Comparison of ENCODE assay signal across 11 mouse cellular contexts in genomic region chr17:47440359-47440890, GRCm38 (mm10). TPM values are rescaled to one million over a fixed set of nuclear protein-coding genes. Genes with fewer than 3 reads are reported as not detected.
DNase-seq lines count a peak whose midpoint lies in the region; ATAC-seq and TF ChIP-seq lines count a peak whose summit lies in the region.
"Had no signal": no experiment of that assay in that cellular context is flagged by ENCODE, and none has a peak within 500 bp of the region (broad histone marks: within the 10 kb centered on the region; RNA-seq: fewer than 3 reads in every experiment).

No protein-coding gene starts in this region.

- H3K4me3 ChIP-seq in intestine, postnatal 0 days (ENCODE audit: low read depth, low read length) = no peak overlapping the region
- H3K4me3 ChIP-seq in midbrain, embryonic 13.5 days (replicated peaks) = no peak overlapping the region

- no peaks in the 10 kb centered on the region for H3K9me3 ChIP-seq in intestine, postnatal 0 days (ENCODE audit: control insufficient read depth)
- no peaks in the 10 kb centered on the region for H3K9me3 ChIP-seq in midbrain, embryonic 13.5 days

- no peaks in the 10 kb centered on the region; the same call in 1 of the 2 replicates for H3K36me3 ChIP-seq in intestine, postnatal 0 days (ENCODE audit: control insufficient read depth, insufficient read depth)
- no peaks in the 10 kb centered on the region for H3K36me3 ChIP-seq in midbrain, embryonic 13.5 days

- H3K4me2 ChIP-seq in intestine, postnatal 0 days (replicated peaks; ENCODE audit: low read depth) = peak overlapping the region; percentile 35; the same call in 1 of the 2 replicates
- no peak overlapping the region for H3K4me2 ChIP-seq in midbrain, embryonic 13.5 days (replicated peaks)

- WGBS in intestine, postnatal 0 days = 28% methylated on average over 9 of the region's 9 CpGs
- WGBS in midbrain, embryonic 13.5 days = 2% methylated on average over 9 of the region's 9 CpGs

- no peak for ATAC-seq in intestine, postnatal 0 days
- ATAC-seq in midbrain, embryonic 13.5 days = peak; percentile 49; the same call in 1 of the 2 replicates

- peak; percentile 46 for DNase-seq in embryo, embryonic 9.5 days (ENCODE audit: extremely low spot score)
- no peak for DNase-seq in embryo, embryonic 10.5 days (ENCODE audit: low spot score)
- DNase-seq in NIH3T3 (ENCODE audit: low read depth) = peak; percentile 19
- no peak for DNase-seq in left cerebral cortex, adult 11 months (ENCODE audit: low spot score)
- no peak for DNase-seq in left cerebral cortex, postnatal 36 days (ENCODE audit: low spot score in 2 of 2)
- no peak for DNase-seq in gastrocnemius, postnatal 4 days (ENCODE audit: low spot score in 2 of 2)
- DNase-seq: gastrocnemius, postnatal 14 days had no signal

- intact Hi-C loops in left cerebral cortex, postnatal 36 days (cut with DNase I) = no loop called here

- no peaks in the 10 kb centered on the region for H3K27me3 ChIP-seq in intestine, postnatal 0 days (replicated peaks; ENCODE audit: control insufficient read depth, insufficient read depth, low read length)
- peaks cover 40% of the 10 kb centered on the region for H3K27me3 ChIP-seq in midbrain, embryonic 13.5 days

- H3K9ac ChIP-seq in intestine, postnatal 0 days (ENCODE audit: low read depth, low read length) = peak overlapping the region; percentile 45
- H3K9ac ChIP-seq in midbrain, embryonic 13.5 days (replicated peaks) = no peak overlapping the region

- peak overlapping the region; percentile 88 for H3K27ac ChIP-seq in intestine, postnatal 0 days (ENCODE audit: low read depth, low read length)
- peak overlapping the region; percentile 59; the same call in 1 of the 2 replicates for H3K27ac ChIP-seq in midbrain, embryonic 13.5 days
- H3K27ac ChIP-seq: macrophage had no signal

- H3K4me1 ChIP-seq in intestine, postnatal 0 days (replicated peaks; ENCODE audit: control insufficient read depth, insufficient read depth, low read length) = peaks cover 12% of the 10 kb centered on the region; the same call in 1 of the 2 replicates
- H3K4me1 ChIP-seq in midbrain, embryonic 13.5 days (replicated peaks) = peaks cover 21% of the 10 kb centered on the region

- no peak for TF ChIP-seq CTCF in intestine, postnatal 0 days (IDR thresholded peaks at IDR 0.05; ENCODE audit: low read depth)

RNA-seq across cellular contexts. Expression of gene 1700001C19Rik, which starts 3.2 kb away (rescaled TPM):
- polyA plus RNA-seq in intestine, postnatal 0 days (2015; fragmentation: Nextera tagmentation; extraction: Ambion mirVana) = 0.35 and 0.77 TPM in 2 replicates
- 0.62 and 0.70 TPM in 2 replicates for polyA plus RNA-seq in midbrain, embryonic 13.5 days (2015; fragmentation: Nextera tagmentation; extraction: Ambion mirVana)
- not detected for total RNA-seq in left cerebral cortex, postnatal 36 days (2021)
- total RNA-seq in gastrocnemius, postnatal 4 days (2021) = not detected
- total RNA-seq: gastrocnemius, postnatal 14 days had no signal
- polyA plus RNA-seq: C2C12, macrophage had no signal

RNA-seq across cellular contexts. Expression of gene AI661453, which starts 4.0 kb away (rescaled TPM):
- polyA plus RNA-seq in intestine, postnatal 0 days (2015; fragmentation: Nextera tagmentation; extraction: Ambion mirVana) = 6.1 and 7.7 TPM in 2 replicates
- polyA plus RNA-seq in midbrain, embryonic 13.5 days (2015; fragmentation: Nextera tagmentation; extraction: Ambion mirVana) = 0.26 and 0.30 TPM in 2 replicates
- under 1 TPM; 0.30 to 0.43 TPM for total RNA-seq in left cerebral cortex, postnatal 36 days (2021)
- 1 to 10 TPM in 1 of 2 experiments, under 1 TPM in 1; 0.76 to 1.0 TPM for total RNA-seq in gastrocnemius, postnatal 4 days (2021)

RNA-seq across cellular contexts. Expression of gene Guca1a, which starts 40.0 kb away (rescaled TPM):
- 2.7 and 3.3 TPM in 2 replicates for polyA plus RNA-seq in intestine, postnatal 0 days (2015; fragmentation: Nextera tagmentation; extraction: Ambion mirVana)
- polyA plus RNA-seq in midbrain, embryonic 13.5 days (2015; fragmentation: Nextera tagmentation; extraction: Ambion mirVana) = 0.19 and 0.31 TPM in 2 replicates
- under 1 TPM in 1 of 2 experiments, not detected in 1; 0.48 TPM for total RNA-seq in left cerebral cortex, postnatal 36 days (2021)
- total RNA-seq in gastrocnemius, postnatal 4 days (2021) = 1 to 10 TPM in 1 of 2 experiments, under 1 TPM in 1; 0.96 to 1.5 TPM

RNA-seq across cellular contexts. Expression of gene Guca1b, which starts 55.2 kb away (rescaled TPM):
- polyA plus RNA-seq in intestine, postnatal 0 days (2015; fragmentation: Nextera tagmentation; extraction: Ambion mirVana) = 0.13 and 0.17 TPM in 2 replicates
- 0.48 and 0.93 TPM in 2 replicates for polyA plus RNA-seq in midbrain, embryonic 13.5 days (2015; fragmentation: Nextera tagmentation; extraction: Ambion mirVana)
- total RNA-seq in left cerebral cortex, postnatal 36 days (2021) = 1 to 10 TPM in 1 of 2 experiments, under 1 TPM in 1; 0.94 to 1.9 TPM
- under 1 TPM; 0.61 to 0.73 TPM for total RNA-seq in gastrocnemius, postnatal 4 days (2021)

Comparison
In these comparisons a context has a peak if more than half of its experiments do, and no peak if none do; other contexts are left out.
1. DNase-seq: peak in embryo, embryonic 9.5 days (single experiment) and NIH3T3 (single experiment); none in embryo, embryonic 10.5 days (single experiment), left cerebral cortex, adult 11 months (single experiment), left cerebral cortex, postnatal 36 days (0 of 2) and gastrocnemius, postnatal 4 days (0 of 2).